Mouse (Mus musculus) heart, postnatal 4 days (tissue): Measurements from ENCODE around the gene Ly6g6c. TPM values are rescaled to one million over a fixed set of nuclear protein-coding genes. Genes with fewer than 3 reads are reported as not detected.
A peak's percentile ranks its signal among the peaks of the same experiment; 100 is the strongest.

ENCODE experiments used
- DNase-seq: peaks from one replicate; pipeline ENCODE4 v3.0.0; 2021
- total RNA-seq, 2 experiments: library from RNA; stranded (reverse); gene quantifications; 2 replicates each; pipeline ENCODE4 v1.2.3; 2021

Gene Ly6g6c
- total RNA-seq, 2 experiments from 2014 or later = not detected

DNA sequence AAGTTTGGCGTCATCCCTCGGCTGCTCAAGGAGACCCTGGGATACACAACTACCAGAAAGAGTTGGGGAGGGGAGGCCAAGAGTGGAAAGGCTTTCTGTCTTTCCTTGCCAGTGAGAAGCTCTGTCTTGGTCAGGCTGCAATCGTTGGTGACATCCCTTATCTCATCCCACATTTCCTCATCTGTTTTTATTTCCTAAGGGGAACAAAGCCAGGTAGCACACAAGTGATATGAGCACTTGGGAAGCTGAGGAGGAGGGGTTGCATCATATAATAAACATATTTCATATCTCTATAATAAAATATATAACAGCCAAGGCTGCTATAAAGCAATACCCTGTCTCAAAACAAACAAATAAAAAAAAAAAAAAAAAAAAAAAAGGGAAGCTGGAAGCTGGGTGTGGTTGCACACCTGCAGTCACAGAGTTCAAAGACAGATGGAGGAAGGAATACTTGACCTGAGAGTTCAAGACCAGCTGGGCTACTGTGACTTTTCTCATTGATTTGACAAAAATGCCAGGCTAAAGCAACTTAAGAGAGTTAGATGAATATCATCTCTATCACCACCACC, 18.8 kb downstream of the Ly6g6c start:
- DNase-seq = no peak

DNA sequence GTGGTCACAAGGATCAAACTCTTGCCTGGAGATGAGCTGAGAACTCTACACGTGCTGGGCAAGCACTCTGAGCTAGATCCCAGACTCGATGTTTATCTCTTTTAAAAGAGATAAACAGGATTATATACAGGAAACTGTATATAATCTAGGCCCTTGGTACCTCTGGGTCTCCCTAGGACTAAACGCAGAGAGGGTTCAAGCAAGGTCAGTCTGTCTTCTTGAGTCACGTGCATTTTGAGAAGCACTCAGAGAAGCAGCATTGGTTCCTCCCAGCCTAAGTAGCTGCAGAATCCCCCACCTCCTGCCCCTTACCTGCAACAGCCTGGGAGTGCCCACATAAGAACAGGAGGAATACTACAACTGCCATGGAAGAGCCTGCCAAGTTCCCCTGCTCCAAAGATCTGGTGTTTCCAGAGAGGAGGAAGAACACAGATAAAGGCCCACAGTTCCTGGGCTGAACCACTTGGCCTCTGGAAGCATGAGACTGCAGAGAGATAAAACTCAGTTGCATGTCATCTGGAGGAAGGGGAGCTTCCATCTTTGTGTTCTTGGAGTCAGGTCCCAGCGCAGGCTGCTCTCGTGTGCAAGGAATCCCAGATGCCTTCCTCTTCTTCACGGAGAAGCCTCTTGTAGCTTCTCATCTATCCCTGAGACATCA, 20.1 kb downstream of the Ly6g6c start, which contains the start of gene Ly6g6f:
Ly6g6f (minus strand) TSS at position 403 of the 658 bp plus-strand sequence.
- DNase-seq = no peak

DNA sequence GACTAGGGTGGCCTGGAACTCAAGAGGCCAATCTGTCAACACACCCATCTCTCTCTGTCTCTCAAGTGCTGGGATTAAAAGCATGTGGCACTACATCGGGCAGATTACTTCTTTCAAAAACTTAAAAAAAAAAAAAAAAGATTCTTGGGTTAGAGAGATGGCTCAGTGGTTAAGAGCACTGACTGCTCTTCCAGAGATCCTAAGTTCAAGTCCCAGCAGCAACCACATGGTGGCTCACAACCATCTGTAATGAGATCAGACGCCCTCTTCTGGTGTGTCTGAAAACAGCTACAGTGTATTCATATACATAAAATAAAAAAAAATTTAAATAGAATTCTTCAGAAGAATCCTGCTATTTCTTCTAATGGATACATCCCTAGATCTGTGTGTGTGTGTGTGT, 23.0 kb downstream of the Ly6g6c start:
- no peak for DNase-seq

DNA sequence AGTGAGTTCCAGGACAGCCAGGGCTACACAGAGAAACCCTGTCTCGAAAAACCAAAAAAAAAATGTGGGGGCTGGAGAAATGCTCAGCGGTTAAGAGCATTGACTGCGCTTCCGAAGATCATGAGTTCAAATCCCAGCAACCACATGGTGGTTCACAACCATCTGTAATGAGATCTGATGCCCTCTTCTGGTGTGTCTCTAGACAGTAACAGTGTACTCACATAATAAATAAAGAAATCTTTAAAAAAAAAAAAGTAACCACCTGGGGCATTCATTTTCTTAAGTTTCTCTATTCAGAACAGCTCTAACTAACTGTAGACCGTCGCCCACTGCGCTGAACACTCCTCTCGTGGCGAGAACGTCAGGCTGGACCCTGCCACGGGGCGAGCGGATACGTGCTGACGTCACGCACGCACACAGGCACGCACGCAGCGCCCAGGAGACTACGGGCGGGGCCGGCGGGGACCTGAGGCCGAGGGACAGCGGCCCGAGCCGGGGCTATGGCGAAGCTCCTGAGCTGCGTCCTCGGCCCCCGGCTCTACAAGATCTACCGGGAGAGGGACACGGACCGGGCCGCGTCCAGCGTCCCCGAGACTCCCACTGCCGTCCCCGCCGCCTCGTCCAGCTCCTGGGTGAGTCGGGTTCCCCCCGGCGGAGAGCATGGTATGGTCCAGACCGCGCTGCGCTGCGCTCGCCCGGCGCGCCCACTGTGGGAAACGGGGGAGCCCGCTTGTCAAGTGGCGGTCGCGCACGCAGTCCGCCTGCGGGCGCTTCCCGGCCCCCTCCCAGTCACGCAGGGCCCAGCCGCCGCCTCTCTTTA, 23.8 kb downstream of the Ly6g6c start, which contains the start of gene Abhd16a:
Abhd16a (plus strand) TSS at position 439 of the 820 bp plus-strand sequence.
- DNase-seq = peak; percentile 95

DNA sequence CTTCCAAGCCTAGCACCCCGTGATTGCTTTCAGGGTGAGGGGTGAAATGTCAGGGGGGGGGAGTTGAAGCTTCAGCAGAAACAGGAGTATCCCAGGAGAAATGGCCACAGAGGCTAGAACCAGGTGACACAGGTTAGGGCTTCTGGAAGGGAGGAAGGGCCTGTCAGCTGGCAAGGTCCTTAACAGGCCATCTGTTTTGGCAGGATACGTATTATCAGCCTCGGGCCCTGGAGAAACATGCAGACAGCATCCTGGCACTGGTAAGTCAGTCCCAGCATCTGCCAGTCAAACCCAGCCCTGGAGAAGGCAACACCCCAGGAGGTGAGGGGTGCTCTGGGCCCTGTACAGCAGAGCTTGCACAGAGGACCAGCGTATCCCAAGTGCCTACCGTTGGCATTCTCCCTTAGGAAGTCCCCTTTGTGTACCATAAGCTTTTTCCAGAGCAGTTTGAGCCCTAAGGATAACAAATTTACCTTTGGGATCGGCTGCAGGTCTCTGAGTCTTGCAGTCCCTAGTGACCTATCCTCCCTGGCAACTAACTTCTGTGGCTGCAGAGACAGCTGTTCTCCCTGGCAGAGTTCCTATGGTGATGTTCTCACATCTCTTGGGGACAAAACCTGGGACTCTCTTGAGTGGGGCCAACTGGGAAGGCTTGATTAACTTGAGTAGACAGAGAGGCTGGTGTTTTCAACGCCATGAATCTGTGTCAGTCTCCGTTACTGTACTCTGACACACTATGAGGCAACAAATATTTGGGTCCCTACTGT, 25.2 kb downstream of the Ly6g6c start:
- DNase-seq = no peak

DNA sequence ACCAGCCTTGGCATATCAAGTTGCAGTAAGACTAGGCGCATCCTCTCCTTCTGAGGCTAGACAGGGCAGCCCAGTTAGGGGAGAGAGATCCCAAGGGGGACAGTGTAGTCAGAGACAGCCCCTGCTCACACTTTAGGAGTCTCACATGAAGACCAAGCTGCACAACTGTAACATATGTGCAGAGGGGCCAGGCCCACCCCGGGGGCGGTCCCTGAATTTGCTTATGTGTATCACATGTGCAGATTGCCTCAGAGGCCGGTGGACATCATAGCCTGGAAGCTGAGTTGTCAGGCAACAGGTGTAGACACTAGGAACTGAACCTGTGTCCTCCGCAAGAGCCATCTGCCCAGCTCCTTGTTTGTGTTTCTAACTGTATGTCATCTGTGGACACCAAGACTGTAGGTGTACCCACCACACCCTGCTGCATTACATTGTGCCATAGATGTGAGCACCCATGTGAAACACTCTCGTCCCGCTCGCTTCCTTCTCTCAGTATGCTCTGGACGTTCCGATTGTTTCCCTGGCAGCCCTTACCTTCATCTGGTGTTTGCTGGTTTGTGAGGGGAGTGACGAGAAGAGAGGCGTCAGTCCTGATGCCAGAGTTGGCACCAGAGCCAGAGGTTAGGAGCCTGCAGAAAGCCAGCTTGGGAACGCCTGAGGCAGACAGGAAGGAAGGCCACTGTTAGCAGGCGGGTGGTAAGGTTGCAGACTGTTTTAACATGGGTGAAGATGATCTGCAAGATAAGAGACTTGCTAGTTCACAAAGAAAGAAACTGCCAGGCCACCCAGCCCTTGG, 27.4 kb downstream of the Ly6g6c start:
- no peak for DNase-seq

GRCm38 (mm10) chr17:35094475-35095365, 29.5 kb downstream of the Ly6g6c start:
- DNase-seq = no peak

GRCm38 (mm10) chr17:35096597-35096996, 31.4 kb downstream of the Ly6g6c start:
- DNase-seq = no peak

DNA sequence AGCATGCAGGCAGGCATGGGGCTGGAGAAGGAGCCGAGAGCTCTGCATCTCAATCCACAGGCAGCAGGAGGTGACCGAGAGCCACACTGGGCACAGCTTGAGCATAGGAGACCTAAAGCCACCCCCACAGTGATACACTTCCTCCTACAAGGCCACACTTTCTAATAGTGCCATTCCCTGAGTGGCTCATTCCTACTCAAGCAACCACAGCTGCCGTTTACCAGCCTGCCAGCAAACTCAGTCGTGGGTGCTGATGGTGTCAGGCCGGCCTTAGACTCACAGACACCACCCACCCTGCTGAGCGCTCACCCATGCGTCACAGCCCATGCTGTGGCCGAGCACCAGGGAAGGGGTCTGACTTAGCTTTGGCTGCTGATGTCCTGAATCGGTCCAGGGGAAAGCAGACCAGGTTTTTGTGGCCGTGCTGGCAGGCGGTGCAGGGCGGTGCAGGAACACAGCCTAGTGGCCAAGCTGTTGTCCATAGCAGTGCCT, 32.0 kb downstream of the Ly6g6c start:
- peak; percentile 58 for DNase-seq

- DNase-seq = no peak
Observed at GRCm38 (mm10) chr17:35100196-35100765, 35.1 kb downstream of the Ly6g6c start.

DNA sequence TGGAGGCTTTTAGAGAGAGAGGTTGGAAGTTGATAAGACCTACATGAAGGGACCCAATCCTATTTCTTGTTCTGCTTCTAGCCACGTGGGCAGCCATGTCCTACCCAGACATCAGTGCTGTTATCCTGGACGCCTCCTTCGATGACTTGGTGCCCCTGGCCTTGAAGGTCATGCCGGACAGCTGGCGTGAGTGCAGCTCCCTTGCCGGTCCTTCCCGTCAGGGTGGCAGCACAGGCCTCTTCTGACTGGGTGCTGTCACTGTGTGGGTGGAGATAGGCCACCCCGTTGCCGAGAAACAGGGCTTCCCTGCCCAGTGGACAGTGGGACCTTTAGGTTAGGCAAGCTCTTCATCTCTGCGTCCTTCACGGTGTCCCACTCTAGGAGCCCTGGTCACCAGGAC, 36.0 kb downstream of the Ly6g6c start:
- no peak for DNase-seq

GRCm38 (mm10) chr17:35102299-35102698, 37.1 kb downstream of the Ly6g6c start:
- DNase-seq = no peak

GRCm38 (mm10) chr17:35103221-35103690, 38.1 kb downstream of the Ly6g6c start:
- DNase-seq = no peak

- DNase-seq = no peak
Observed at GRCm38 (mm10) chr17:35104079-35104478, 38.9 kb downstream of the Ly6g6c start.

- no peak for DNase-seq
Observed at GRCm38 (mm10) chr17:35104754-35105153, 39.6 kb downstream of the Ly6g6c start.

DNA sequence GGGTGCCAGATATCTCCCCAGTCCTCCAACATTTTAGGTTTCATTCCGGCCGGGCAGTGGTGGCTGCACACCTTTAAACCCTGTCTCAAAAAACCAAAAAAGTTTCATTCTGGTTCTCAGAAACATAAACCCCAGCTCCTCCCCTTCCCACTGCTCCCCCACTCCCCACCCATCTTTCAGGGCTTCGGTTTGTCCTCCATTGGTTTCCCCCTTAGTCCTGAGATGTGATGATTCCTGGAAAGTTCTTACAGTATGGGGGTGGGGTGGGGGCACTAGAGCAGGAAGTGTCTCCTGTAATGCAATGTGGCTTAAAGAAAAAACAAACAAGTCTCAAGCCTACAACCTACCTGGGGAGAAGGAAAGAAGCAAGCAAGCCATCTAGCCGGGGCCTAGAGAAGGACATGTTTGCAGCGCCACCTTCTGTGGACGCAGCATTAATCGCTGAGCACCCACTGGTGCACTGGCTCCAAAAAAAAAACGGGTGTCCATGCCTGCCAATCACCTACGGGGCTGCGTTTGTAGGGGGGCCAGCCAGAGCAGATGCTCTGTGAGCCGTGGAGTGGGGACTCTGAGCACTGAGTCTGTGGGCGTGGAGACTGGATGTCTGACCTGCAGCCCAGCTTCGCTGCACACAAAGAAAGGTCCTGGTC, 40.7 kb downstream of the Ly6g6c start:
- peak; percentile 49 for DNase-seq

DNA sequence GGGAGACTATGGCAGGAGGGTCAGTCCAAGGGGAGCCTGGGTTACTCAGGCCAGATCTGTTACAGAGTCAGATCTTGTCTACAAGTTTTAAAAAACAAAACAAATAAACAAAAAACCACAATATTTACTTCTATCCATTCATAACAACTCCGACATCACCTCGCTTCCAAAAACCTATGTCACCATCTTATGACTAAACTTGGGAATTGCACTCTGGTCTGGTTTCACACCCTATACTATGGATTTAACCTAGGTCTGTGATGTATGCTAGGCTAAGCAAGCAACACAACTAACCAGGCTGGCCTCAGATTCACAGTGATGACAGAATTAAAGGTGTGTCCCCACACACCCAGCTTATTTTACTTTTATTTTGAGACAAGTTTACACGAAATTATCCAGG, 41.3 kb downstream of the Ly6g6c start:
- DNase-seq = no peak

GRCm38 (mm10) chr17:35108097-35108496, 42.9 kb downstream of the Ly6g6c start, which contains the start of gene Ly6g5c:
Ly6g5c (plus strand) TSS chr17:35108279.
- no peak for DNase-seq

DNA sequence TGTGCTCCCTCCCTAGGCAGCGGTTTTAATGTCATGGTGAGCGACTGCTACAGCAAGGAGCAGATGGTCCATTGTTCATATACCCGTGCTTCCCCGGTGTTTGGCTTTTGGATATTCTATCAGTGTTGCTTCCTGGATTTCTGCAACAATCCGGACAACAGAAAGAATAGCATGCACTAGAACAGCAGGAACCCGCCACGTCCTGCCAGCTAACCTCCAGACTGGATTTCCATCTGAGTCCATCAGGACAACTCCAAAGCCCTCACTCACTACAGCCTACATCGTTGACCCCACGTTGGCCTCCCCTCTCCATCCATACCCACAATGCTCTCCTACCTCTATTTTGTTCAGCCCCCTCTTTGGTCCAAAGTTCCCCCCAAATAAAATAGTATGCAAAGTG, 46.6 kb downstream of the Ly6g6c start:
- no peak for DNase-seq
